Mouse (Mus musculus) mature B cell (primary cell): ENCODE data around the gene Slc34a1.

Experiments used
- in situ Hi-C: fragments of 300-500 bp; cut with MboI; formaldehyde crosslinking; loops from 2 replicates; pipeline ENCODE4 v1.14.3; 2019

Gene Slc34a1

DNA sequence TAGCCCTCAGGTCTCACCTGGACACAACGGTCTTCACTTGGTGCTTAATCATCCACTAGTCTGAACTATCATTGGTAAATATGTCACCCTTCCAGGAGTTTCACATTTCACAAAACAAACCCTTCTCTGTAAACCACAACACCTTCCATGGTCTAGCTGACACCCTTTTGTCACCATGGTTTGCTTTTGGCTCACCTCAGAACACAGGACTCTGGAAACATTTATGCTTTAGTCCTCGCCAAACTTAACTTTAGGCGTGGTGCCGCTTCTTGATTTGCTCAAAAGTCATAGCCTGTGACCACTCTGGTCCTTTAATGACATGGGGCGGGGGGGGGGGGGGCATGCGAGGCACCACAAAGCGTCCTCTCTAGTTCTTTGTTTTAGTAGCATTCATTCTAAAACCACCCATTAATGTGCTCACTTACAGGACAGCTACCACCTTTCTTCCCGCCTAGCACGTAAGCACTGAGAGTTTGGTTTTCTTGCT, 45.9 kb downstream of the Slc34a1 start:
- in situ Hi-C loops: no loop called here

GRCm38 (mm10) chr13:55444286-55444936, 46.4 kb downstream of the Slc34a1 start:
- in situ Hi-C loops: no loop called here

DNA sequence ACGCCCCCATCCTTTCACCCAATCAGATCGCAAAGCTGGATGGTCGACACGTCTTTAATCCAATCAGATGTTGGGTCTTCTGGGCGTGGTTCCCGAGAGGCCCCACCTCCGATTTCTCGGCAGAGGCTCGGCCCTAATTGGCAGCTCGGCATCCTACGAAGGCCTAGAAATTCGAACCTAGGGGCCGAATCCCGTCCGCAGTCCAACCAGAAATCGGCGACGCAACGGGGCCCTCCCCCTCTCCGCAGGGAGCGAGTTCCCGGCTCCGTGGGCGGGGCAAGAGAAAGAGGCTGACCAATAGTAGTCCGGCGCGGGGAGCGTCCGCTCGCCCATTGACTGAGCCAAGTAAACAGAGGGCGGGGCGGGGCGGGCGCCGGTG, 46.9 kb downstream of the Slc34a1 start, which contains the start of gene Grk6:
Gene Grk6 (plus strand): TSS at position 136 of the 379 bp plus-strand sequence.
- in situ Hi-C loops: no loop called here

- in situ Hi-C loops: no loop called here
Observed at GRCm38 (mm10) chr13:55445361-55446091, 47.5 kb downstream of the Slc34a1 start.

- in situ Hi-C loops: no loop called here
Observed at GRCm38 (mm10) chr13:55446483-55447105, 48.6 kb downstream of the Slc34a1 start.

- in situ Hi-C loops: no loop called here
Observed at GRCm38 (mm10) chr13:55447543-55447943, 49.6 kb downstream of the Slc34a1 start.

- in situ Hi-C loops: no loop called here
Observed at GRCm38 (mm10) chr13:55448131-55448530, 50.1 kb downstream of the Slc34a1 start.

GRCm38 (mm10) chr13:55449205-55449604, 51.2 kb downstream of the Slc34a1 start:
- in situ Hi-C loops: no loop called here

DNA sequence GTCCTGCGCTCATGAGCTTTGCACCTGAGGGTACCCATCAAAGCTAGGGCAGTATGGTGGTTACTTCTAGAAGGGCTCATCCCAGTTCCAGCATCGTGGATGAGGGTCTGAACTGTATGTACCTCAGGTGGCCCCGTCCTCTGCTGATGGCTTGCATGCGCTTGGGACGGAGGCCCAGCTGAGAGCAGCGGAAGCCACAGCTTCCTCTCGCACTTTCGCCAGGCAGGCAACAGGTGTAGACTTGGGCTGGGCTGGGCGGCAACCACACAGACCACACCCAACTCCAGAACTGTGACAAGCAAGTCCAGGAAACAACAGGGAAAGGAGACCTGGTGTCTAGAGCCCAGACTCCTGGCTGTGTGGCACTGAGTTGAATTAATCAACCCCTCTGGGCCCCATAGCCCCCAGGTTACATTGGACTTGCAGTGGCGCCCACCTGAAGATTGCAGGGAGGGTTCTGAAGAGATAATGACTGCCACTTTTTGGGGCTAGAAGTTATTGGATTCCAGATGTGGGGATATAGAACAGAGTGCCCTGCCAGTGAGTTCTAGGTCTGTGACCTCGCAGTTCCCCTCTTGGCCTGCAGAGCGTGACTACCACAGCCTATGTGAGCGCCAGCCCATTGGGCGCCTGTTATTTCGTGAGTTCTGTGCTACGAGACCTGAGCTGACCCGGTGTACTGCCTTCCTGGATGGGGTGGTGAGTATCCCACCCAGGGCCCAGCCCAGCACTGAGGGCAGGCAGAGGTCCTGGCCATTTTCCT, 51.9 kb downstream of the Slc34a1 start:
- in situ Hi-C loops: no loop called here

DNA sequence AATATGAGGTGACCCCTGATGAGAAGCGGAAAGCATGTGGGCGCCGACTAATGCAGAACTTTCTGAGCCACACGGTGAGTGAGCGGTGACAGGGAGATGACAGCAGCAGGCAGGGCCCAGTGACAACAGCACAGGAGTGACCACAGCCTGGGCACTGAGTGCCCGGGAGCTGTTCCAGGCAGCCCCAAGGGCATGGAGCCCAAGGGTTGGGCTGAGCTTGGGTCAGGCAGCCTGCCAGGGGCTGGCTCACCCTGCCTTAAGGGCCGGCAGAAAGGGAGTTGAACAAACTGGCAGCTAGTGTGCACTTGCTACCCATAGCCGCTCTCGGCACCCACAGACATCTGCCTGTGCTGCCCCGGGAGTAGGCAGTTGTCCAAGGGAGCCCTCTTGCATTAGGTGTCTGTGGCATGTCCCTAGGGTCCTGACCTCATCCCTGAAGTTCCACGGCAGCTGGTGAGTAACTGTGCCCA, 52.6 kb downstream of the Slc34a1 start:
- in situ Hi-C loops: no loop called here

DNA sequence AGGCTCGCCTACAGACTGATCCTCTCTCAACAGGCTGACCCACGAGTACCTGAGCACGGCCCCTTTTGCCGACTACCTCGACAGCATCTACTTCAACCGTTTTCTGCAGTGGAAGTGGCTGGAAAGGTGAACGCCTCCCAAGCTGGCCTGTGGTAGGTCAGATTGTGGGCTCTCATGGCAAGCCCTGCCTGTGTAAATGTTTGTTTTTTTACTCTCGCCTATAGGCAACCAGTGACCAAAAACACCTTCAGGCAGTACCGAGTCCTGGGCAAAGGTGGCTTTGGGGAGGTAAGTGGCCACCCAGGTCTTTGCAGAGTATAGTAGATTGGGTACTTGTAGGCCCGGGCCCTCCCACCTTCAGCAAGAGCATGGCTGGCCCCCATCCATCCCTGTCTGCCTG, 53.3 kb downstream of the Slc34a1 start:
- in situ Hi-C loops: no loop called here

DNA sequence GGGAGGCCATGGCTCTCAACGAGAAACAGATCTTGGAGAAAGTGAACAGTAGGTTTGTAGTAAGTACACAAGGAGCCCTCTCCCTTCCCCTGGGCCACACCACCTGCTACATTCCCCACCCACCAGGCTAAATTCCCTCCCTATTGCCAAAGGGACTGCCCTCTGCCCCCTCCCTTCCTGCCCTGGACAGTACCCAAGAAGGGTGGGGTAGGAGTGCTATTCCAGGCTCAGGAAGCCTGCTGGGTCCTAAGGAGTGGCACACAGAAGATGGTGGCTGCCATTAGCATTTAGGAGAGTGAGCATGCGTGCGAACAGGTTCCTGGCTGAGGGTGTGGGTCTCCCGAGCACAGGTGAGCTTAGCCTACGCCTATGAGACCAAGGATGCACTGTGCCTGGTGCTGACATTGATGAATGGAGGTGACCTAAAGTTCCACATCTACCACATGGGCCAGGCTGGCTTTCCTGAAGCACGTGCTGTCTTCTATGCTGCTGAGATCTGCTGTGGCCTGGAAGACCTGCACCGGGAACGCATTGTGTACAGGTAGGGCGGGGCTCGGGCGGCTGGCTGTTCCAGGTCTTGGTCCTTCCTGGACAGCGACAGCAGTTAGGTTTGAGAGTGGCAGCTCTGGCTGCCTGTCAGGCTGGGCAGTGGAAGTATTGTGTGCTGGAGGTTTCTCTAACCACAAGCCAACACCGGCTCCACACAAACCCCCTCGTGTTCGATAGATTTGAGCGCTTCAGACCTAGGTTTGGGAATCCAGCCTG, 54.0 kb downstream of the Slc34a1 start:
- in situ Hi-C loops: no loop called here

DNA sequence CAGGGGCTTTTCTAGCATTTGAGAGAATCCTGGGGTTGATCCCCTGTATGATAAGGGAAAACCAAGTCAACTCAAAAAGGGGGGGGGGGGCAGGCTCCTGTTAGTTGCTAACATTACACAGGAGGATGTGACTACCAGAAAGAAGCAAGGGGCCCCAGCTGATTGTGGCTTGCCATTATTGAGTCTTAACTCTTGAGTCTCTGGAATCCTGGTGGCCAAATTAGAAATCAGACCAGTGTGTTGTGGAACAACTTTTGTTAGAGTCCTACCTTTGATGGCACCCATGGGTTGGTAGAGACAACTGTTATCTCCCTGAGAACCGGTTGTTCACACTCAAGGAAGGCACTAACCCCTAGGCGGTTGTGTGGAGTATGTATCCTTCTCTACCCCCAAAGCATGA, 65.0 kb downstream of the Slc34a1 start:
- in situ Hi-C loops: no loop called here

DNA sequence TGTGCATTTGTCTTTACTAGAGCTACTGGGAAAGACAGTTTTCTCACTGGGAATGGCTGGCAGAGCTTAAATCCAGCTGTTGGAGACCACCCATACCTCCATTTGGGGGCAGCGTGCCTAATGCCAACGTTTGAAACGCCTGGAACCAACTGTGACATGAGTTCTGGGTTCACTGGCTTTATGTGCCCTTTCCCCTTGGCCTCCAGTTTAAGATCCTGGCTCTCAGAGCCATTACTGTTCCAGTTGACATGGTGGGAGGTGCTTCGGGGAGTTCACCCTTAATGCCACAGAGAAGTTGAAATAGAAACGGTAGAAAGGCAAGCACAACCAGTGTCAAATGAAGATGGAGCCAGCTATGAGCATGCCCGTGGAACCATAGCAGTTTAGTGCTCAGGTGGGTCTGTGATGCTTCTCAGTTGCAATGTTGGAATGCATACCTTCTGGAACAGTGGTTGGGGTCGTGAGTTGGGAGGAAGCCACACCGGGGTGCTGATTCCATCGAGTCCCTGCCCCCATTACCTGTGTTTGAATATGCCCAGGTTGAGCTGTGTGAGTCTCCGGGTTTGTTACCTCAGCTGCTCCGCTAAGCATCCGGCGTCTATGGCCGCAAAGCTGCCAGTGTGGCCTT, 65.5 kb downstream of the Slc34a1 start:
- in situ Hi-C loops: no loop called here

DNA sequence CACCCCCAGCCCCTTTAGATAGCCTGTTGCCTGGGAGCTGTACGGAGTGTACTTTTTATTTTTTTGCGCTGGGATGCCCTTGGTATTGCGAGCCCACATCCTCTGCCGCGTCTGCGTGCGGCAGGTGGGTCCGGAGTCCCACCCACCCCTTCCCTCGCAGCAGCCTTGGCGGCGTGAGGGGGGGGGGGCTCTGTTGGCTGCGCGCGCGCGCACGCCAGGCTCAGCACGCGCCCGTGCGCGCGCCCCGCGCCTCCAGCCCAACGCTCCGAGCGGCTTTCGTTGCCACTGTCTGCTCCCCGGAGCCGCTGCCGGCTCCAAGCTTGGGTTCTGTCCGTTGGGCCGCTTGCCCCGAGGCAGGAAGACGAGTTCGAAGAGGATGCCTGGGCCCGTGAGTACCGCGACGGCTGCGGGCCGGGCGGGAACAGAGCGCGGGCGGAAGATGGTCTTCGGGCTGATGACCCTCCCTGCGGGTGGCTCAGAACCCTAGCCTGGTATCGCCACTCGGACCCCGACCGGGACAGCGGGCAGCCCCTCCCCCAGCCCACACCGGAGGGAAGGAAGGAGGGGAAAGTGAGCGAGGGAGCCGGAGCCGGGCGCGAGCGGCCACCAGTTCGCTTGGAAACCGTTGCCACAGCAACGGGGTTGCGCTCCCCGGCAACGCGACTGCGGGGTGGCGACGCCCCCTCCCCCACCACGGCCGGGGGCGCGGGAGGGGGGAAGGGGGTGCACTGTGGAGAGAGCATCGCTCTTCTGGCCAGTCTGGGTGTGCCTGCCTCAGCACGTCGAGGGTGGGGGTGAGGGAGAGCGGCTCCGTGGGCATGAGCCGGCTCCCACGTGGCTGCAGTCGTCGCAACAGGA, 66.3 kb downstream of the Slc34a1 start, which contains the start of gene Prr7:
Gene Prr7 (plus strand): TSS at position 241 of the 858 bp plus-strand sequence.
- in situ Hi-C loops: no loop called here

- in situ Hi-C loops: loop anchor here (5.0 kb wide), 1 partner anchor 38 kb away; the partner anchor contains the start of gene F12
Observed at GRCm38 (mm10) chr13:55465184-55465583, 67.2 kb downstream of the Slc34a1 start.
